Mouse (Mus musculus) neural tube, embryonic 15.5 days (tissue): ENCODE measurements around the gene Ankrd42. TPM values are rescaled to one million over a fixed set of nuclear protein-coding genes. Genes with fewer than 3 reads are reported as not detected.

ENCODE experiments used
- ATAC-seq: fragments of 200-750 bp; cut with Nextera tagmentation; 2 replicates; pipeline ENCODE4 v1.8.0; 2017; ENCODE audit warnings: mild to moderate bottlenecking, moderate TSS enrichment, moderate library complexity; ENCODE audit not compliant: low FRiP score
- H3K27ac ChIP-seq: fragments of 300-500 bp; sonication (generic); replicated peaks from 2 replicates; pipeline ENCODE4 v1.5.1; 2015; ENCODE audit warnings: mild to moderate bottlenecking, inconsistent platforms
- H3K27me3 ChIP-seq: fragments of 300-500 bp; sonication (generic); replicated peaks from 2 replicates; pipeline ENCODE4 v1.6.1; 2015; ENCODE audit warnings: inconsistent platforms
- H3K36me3 ChIP-seq: fragments of 300-500 bp; sonication (generic); 2 replicates; pipeline ENCODE4 v1.6.1; 2015; ENCODE audit warnings: inconsistent platforms
- H3K4me1 ChIP-seq: fragments of 300-500 bp; sonication (generic); 2 replicates; pipeline ENCODE4 v1.6.1; 2015; ENCODE audit warnings: inconsistent platforms
- H3K4me2 ChIP-seq: fragments of 300-500 bp; sonication (generic); 2 replicates; pipeline ENCODE4 v1.6.1; 2015; ENCODE audit warnings: inconsistent platforms, mild to moderate bottlenecking, moderate library complexity
- H3K4me3 ChIP-seq: fragments of 300-500 bp; sonication (generic); replicated peaks from 2 replicates; pipeline ENCODE4 v1.5.1; 2015; ENCODE audit warnings: mild to moderate bottlenecking, inconsistent platforms
- H3K9ac ChIP-seq: fragments of 300-500 bp; sonication (generic); replicated peaks from 2 replicates; pipeline ENCODE4 v1.6.1; 2015; ENCODE audit warnings: mild to moderate bottlenecking, inconsistent platforms
- H3K9me3 ChIP-seq: fragments of 300-500 bp; sonication (generic); replicated peaks from 2 replicates; pipeline ENCODE4 v1.6.1; 2016; ENCODE audit warnings: inconsistent platforms
- WGBS: fragments of 180-500 bp; shearing (Covaris S2); methylation state at CpG from one replicate; pipeline ENCODE4 v1.1.7; 2015; ENCODE audit warnings: mixed read lengths; 5-methylcytosine and 5-hydroxymethylcytosine counted together
- polyA plus RNA-seq: library from polyadenylated mRNA; unstranded; fragments of >200 nt; fragmentation: Nextera tagmentation; extraction: Ambion mirVana; gene quantifications from 2 replicates; pipeline ENCODE4 v1.2.1, GENCODE M21; 2015

Gene Ankrd42
- polyA plus RNA-seq, 1 experiment from 2014 or later: 20.6 TPM

GRCm38 (mm10) chr7:92560986-92561876 lies 75.7 kb downstream of the Ankrd42 start, which contains the start of gene Ccdc90b:
Ccdc90b (plus strand) TSS chr7:92561149.
- Histone ChIP-seq H3K27me3 (no peaks in the 10 kb centered on the region), H3K4me2 (peak within 1 kb of the TSS; percentile 64), H3K4me3 (peak within 1 kb of the TSS; percentile 89), H3K9ac (peak within 1 kb of the TSS; percentile 76), H3K9me3 (no peaks in the 10 kb centered on the region), H3K27ac (peak within 1 kb of the TSS; percentile 98), H3K4me1 (peaks cover 9% of the 10 kb centered on the region), H3K36me3 (peaks cover 8% of the 10 kb centered on the region; the same call in 1 of the 2 replicates)
- 1% methylated on average over 60 of the region's 60 CpGs for WGBS
- ATAC-seq: peak; percentile 98

GRCm38 (mm10) chr7:92558744-92559143 lies 78.2 kb downstream of the Ankrd42 start:
- Histone ChIP-seq H3K9me3 (no peaks in the 10 kb centered on the region), H3K9ac (no peak overlapping the region), H3K4me3 (no peak overlapping the region), H3K4me2 (no peak overlapping the region), H3K36me3 (no peaks in the 10 kb centered on the region), H3K27me3 (no peaks in the 10 kb centered on the region), H3K4me1 (peaks cover 9% of the 10 kb centered on the region), H3K27ac (no peak overlapping the region)
- 92% methylated on average over 2 of the region's 2 CpGs for WGBS
- ATAC-seq: no peak

GRCm38 (mm10) chr7:92550990-92551392 lies 86.0 kb downstream of the Ankrd42 start:
- peak; percentile 61; the same call in 1 of the 2 replicates for ATAC-seq
- Histone ChIP-seq H3K27ac (no peak overlapping the region), H3K4me1 (0 out of 2 replicates have a peak, but pooled peaks cover 3% of the 10 kb centered on the region), H3K9me3 (no peaks in the 10 kb centered on the region), H3K9ac (no peak overlapping the region), H3K4me2 (no peak overlapping the region), H3K36me3 (no peaks in the 10 kb centered on the region), H3K4me3 (no peak overlapping the region), H3K27me3 (no peaks in the 10 kb centered on the region)
- WGBS: 58% methylated on average over 4 of the region's 4 CpGs

- Histone ChIP-seq H3K4me2 (no peak overlapping the region), H3K36me3 (no peaks in the 10 kb centered on the region), H3K9ac (no peak overlapping the region), H3K27me3 (no peaks in the 10 kb centered on the region), H3K4me3 (no peak overlapping the region), H3K9me3 (no peaks in the 10 kb centered on the region), H3K27ac (no peak overlapping the region), H3K4me1 (0 out of 2 replicates have a peak, but pooled peaks cover 3% of the 10 kb centered on the region)
- 79% methylated on average over 6 of the region's 6 CpGs for WGBS
- ATAC-seq: peak; percentile 35; the same call in 1 of the 2 replicates
These were observed 86.5 kb downstream of the Ankrd42 start for GRCm38 (mm10) chr7:92550248-92550989.

- WGBS: 74% methylated on average over 2 of the region's 2 CpGs
- no peak overlapping the region for H3K9ac ChIP-seq
- ATAC-seq: no peak
- no peak overlapping the region for H3K4me3 ChIP-seq
- no peak overlapping the region for H3K4me2 ChIP-seq
- no peaks in the 10 kb centered on the region for H3K9me3 ChIP-seq
- H3K27ac ChIP-seq: no peak overlapping the region
- 0 out of 2 replicates have a peak, but pooled peaks cover 3% of the 10 kb centered on the region for H3K4me1 ChIP-seq
- H3K27me3 ChIP-seq: no peaks in the 10 kb centered on the region
- no peaks in the 10 kb centered on the region for H3K36me3 ChIP-seq
These were observed 90.2 kb downstream of the Ankrd42 start for GRCm38 (mm10) chr7:92546763-92547162.

DNA sequence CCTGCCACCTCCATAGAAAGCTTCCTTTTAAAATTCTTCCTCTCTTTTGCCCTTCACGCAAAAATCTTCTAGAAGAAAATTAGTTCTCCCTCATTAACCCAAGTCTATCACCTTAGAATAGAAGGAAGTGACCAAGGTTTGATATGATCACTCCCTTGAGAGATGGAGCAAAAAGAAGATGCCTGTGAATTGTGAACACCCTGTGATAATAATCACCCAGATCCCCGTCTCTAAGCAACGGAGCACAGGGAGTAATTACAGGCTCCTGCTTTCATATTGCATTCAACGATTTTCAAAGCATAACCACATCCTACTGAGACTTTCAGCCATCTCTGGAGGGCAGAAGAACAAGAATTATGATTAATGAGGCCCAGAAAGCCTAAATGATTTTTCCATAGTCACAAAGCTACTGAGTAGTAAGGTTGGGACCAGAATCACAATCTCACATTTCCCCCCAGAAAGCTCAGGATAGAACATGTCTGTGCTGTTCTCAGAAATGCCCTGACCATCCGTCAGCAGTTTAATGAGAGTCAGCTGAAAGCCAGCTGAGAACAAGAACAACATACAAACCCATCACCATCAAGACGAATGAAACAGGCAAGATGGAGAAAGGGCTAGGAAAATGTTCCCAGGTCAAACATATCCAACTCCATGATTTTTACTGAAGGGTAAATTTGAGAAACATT lies 104.4 kb downstream of the Ankrd42 start:
- WGBS: 32% methylated on average over 6 of the region's 6 CpGs
- H3K27ac ChIP-seq: peak overlapping the region; percentile 42
- no peak overlapping the region for H3K4me2 ChIP-seq
- peaks cover 10% of the 10 kb centered on the region; the same call in 1 of the 2 replicates for H3K4me1 ChIP-seq
- H3K9me3 ChIP-seq: no peaks in the 10 kb centered on the region
- no peak overlapping the region for H3K4me3 ChIP-seq
- H3K9ac ChIP-seq: no peak overlapping the region
- ATAC-seq: peak; percentile 80
- no peaks in the 10 kb centered on the region for H3K36me3 ChIP-seq
- no peaks in the 10 kb centered on the region for H3K27me3 ChIP-seq

Other genes with a start within 250 kb of the Ankrd42 start
- 51.0 and 52.0 TPM in 2 replicates for gene Ccdc90b, start 76.0 kb downstream of the Ankrd42 start, polyA plus RNA-seq
- 17.9 and 19.7 TPM in 2 replicates for gene Pcf11, start 32.8 kb upstream of the Ankrd42 start, polyA plus RNA-seq
- 22.0 and 23.5 TPM in 2 replicates for gene Rab30, start 104.5 kb upstream of the Ankrd42 start, polyA plus RNA-seq
- 3.6 and 4.7 TPM in 2 replicates for gene Ddias, start 237.1 kb upstream of the Ankrd42 start, polyA plus RNA-seq
- 21.4 and 23.5 TPM in 2 replicates for gene Prcp, start 237.3 kb upstream of the Ankrd42 start, polyA plus RNA-seq